ENCODE assay signal across 19 mouse cellular contexts in genomic region chr16:77111268-77111667, GRCm38 (mm10).
DNase-seq lines count a peak whose midpoint lies in the region; ATAC-seq and TF ChIP-seq lines count a peak whose summit lies in the region.
"Had no signal": no experiment of that assay in that cellular context is flagged by ENCODE, and none has a peak within 500 bp of the region (broad histone marks: within the 10 kb centered on the region; RNA-seq: fewer than 3 reads in every experiment).

No protein-coding gene starts in this region.

- no peaks in the 10 kb centered on the region for H3K27me3 ChIP-seq in liver, adult 2 months (ENCODE audit: control insufficient read depth, insufficient read depth, low read length)
- no peaks in the 10 kb centered on the region for H3K27me3 ChIP-seq in liver, embryonic 12.5 days (replicated peaks)
- no peaks in the 10 kb centered on the region for H3K27me3 ChIP-seq in liver, postnatal 0 days (ENCODE audit: insufficient read depth, low read length)
- H3K27me3 ChIP-seq: CH12.LX, Patski had no signal

- H3K4me1 ChIP-seq in liver, adult 2 months (ENCODE audit: control insufficient read depth, insufficient read depth, low read length): no peaks in the 10 kb centered on the region
- no peaks in the 10 kb centered on the region for H3K4me1 ChIP-seq in liver, embryonic 12.5 days
- no peaks in the 10 kb centered on the region for H3K4me1 ChIP-seq in liver, postnatal 0 days (ENCODE audit: insufficient read depth)

- WGBS in liver, adult 2 months: 22% methylated on average over 1 of the region's 1 CpGs
- WGBS in liver, embryonic 12.5 days (ENCODE audit: insufficient replicate concordance): 77% methylated on average over 1 of the region's 1 CpGs
- WGBS in liver, postnatal 0 days (ENCODE audit: insufficient replicate concordance): 71% methylated on average over 1 of the region's 1 CpGs

- TF ChIP-seq CTCF in liver, adult 2 months (IDR thresholded peaks at IDR 0.05; ENCODE audit: low read depth, low read length): no peak
- no peak for TF ChIP-seq CTCF in liver, postnatal 0 days (IDR thresholded peaks at IDR 0.05; ENCODE audit: low read depth)

- no peak overlapping the region for H3K27ac ChIP-seq in liver, adult 2 months (replicated peaks; ENCODE audit: insufficient read depth, low read depth, low read length)
- no peak overlapping the region for H3K27ac ChIP-seq in liver, embryonic 12.5 days
- H3K27ac ChIP-seq in liver, postnatal 0 days (ENCODE audit: low read depth): no peak overlapping the region

- H3K9me3 ChIP-seq in liver, embryonic 12.5 days (replicated peaks): no peaks in the 10 kb centered on the region
- no peaks in the 10 kb centered on the region; the same call in 1 of the 2 replicates for H3K9me3 ChIP-seq in liver, postnatal 0 days (ENCODE audit: low read length)
- H3K9me3 ChIP-seq: G1E had no signal

- H3K4me2 ChIP-seq in liver, embryonic 12.5 days: no peak overlapping the region
- H3K4me2 ChIP-seq in liver, postnatal 0 days (ENCODE audit: low read depth, low read length): no peak overlapping the region

- ATAC-seq in liver, embryonic 12.5 days: no peak
- ATAC-seq in liver, postnatal 0 days: peak; percentile 51; the same call in 1 of the 2 replicates
- ATAC-seq: activated CD4-positive, CD25-positive, alpha-beta regulatory T cell, adult 4 months; CD4-positive, CD25-positive, alpha-beta regulatory T cell, adult 4 months; Patski had no signal

- H3K36me3 ChIP-seq in liver, adult 2 months (ENCODE audit: control insufficient read depth, insufficient read depth, low read length): peaks cover 53% of the 10 kb centered on the region
- H3K36me3 ChIP-seq in liver, embryonic 12.5 days: peaks cover 75% of the 10 kb centered on the region
- H3K36me3 ChIP-seq in liver, postnatal 0 days (replicated peaks; ENCODE audit: insufficient read depth, low read length): peaks cover 64% of the 10 kb centered on the region

- no peak overlapping the region for H3K9ac ChIP-seq in liver, adult 2 months (ENCODE audit: low read depth, low read length)
- H3K9ac ChIP-seq in liver, embryonic 12.5 days: no peak overlapping the region
- H3K9ac ChIP-seq in liver, postnatal 0 days (replicated peaks): no peak overlapping the region

- no peak for TF ChIP-seq EP300 in liver, postnatal 0 days (IDR thresholded peaks at IDR 0.05; ENCODE audit: low read depth)

- H3K79me2 ChIP-seq in liver, adult 2 months (ENCODE audit: control insufficient read depth, insufficient read depth, low read length): no peaks in the 10 kb centered on the region

- DNase-seq in liver, adult 2 months (ENCODE audit: extremely low read depth, low read depth, low spot score): peak; percentile 57
- DNase-seq in liver, postnatal 0 days: no peak
- no peak for DNase-seq in liver
- DNase-seq: adrenal gland, adult 2 months; adrenal gland, adult 8-10 months; adrenal gland, postnatal 10 days; adrenal gland, postnatal 14 days; adrenal gland, postnatal 25 days; adrenal gland, postnatal 36 days; B cell, adult 2 months; cerebellum, adult 11 months; cerebellum, adult 11-12 months; cerebellum, adult 18-20 months had no signal

- no peak overlapping the region for H3K4me3 ChIP-seq in liver, adult 2 months (ENCODE audit: insufficient read depth, low read depth, low read length)
- no peak overlapping the region for H3K4me3 ChIP-seq in liver, embryonic 12.5 days
- H3K4me3 ChIP-seq in liver, postnatal 0 days (ENCODE audit: low read depth, low read length): no peak overlapping the region

- TF ChIP-seq POLR2A in liver, adult 2 months (IDR thresholded peaks at IDR 0.05; ENCODE audit: extremely low read depth, insufficient read depth, low read length): no peak
